Mouse (Mus musculus) ovary, postnatal 36 days (tissue): ENCODE results near the gene Sardh.

Source experiments
- DNase-seq: peaks from one replicate; pipeline ENCODE4 v3.0.0; 2022; ENCODE audit warnings: low spot score, mixed read lengths

The Sardh gene

DNA sequence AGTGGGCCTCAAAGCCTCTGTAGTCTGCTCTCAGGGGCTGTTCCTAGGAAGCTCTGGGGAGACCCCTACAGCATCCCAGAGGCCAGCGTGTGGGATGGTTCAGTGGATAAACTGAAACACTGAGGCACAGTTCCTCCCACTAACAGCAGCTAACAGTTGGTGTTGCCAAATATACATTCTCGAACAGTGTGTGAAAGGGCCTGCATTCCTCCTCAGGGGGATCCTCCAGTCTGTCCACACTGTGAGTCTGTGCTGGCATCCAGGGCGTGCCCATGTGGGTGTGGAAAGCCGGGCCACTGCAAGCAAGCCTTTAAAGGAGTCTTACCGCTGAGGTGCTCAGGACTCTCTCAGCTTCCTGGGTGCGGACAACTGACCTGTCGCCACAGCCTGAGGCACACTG is 21.6 kb downstream of the Sardh start:
- no peak for DNase-seq

DNA sequence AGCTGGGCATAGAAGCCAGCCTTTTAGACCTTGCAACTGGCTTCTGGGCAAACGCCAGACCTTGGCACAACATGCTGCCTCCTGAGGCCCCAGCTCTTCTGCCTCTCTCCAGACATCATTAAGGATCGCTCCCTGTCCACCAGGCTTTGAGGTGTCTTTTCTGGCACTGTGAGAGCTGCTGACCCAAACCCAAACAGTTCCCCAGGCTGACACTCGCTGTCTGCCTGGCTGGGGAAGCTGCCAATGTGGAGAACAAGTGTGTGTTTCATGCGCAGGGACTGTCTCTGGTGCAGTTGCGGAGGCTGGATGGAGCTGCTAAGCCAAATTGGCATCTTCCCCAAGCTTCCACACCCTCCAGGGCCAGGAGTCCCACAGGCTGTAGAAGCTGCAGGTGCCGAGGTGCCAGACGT is 25.1 kb downstream of the Sardh start:
- DNase-seq, result peak; percentile 49

DNA sequence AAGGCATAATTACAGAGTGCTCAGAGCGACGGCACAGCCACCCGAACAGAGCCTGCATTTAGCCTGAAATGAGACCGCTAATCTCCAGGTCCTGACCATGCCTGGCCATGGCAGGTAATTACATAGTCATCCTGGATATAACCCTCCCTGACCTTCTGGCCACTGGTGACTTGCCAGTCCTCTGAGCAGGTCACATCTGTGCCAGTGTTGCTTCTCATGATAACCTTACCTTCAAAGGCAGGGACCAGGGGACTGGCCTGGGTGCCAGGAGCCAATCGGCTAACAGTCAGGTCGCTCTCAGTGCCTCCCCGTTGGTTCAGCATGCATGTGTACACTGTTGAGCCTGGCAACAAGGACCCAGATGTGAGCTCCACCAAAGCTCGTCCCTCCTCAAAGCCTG is 29.6 kb downstream of the Sardh start:
- no peak for DNase-seq

DNA sequence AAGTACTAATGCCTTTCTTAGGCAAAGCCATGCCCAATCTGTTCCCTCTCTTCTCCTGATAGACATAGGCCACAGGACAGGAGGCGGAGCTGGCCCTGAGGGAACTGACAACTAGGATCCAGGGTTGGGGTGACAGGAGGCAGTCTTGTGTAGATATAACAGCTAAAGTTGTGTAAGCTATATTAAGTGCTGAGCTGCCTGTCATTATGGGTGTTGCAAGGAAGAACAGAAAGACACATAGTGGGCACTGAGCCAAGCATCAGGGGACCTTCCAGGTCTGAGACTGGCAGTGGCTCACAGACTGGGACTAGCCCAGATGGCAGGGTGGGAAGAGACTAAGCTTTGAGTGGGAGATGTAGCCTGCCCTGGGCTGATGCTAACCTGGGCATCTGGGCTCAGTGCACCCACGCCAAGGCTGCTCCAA is 30.0 kb downstream of the Sardh start:
- DNase-seq, result no peak

DNA sequence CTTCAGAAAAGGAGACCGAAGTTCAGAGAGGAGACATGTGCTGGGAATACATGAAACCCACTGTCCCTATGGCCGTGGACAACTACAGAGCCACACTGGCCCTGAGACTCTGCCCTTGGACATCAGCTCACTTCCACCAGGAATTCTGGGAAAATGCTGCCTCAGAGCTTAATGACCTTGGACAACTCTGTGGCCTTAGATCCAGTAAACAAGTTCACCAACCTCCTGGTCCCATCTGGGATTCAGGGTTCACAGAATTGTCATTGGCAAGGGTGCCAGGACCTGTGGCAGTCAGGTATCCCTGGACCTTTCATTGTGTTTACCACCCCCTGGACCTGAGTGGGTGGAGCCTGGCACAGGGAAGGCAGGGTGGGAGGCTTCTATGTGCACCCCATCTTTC is 32.6 kb downstream of the Sardh start:
- DNase-seq, result no peak

DNA sequence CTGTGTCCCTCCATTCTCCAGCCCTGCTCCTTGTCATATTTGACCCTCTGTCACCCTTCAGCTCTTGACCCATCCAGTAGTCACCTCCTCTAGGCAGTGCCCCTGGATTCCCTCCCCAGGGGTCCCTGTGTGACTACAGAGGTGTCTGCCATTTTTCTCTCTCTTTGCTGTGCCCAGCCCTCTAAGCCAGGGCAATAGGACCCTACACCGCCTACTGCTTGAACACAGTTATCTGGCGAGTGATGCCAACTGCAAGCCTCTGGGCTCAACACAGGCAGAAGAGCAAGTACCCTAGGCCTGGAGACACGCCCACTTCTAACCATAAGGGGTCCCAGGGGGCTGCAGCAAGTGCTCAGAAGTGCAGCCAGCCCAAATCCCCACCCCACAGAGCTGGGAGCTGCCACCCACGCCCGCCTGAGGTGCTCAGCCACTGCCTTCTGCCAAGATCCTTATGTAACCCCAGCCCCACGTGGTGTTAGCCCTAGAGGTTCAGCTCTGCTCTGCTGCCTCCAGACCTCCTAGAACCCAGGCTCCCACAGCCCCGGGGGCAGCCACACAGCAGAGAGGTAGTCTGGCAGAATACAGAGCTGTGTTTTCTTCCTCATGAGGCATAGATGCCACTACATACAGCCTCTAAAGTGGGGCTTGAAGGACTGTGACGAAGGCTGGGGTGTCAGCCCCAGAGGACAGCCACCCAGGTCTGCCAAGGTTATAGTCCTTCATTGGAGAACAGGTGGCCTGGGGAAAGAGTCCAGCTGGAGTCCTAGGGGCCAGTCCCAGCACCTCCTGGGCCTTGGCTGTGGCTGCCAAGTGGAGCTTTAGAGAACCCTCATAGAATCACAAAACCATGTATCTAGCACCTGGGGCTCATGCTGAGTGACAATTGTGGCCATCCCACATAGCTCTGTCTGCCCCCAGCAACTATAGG is 35.9 kb downstream of the Sardh start:
- DNase-seq, result peak; percentile 47

DNA sequence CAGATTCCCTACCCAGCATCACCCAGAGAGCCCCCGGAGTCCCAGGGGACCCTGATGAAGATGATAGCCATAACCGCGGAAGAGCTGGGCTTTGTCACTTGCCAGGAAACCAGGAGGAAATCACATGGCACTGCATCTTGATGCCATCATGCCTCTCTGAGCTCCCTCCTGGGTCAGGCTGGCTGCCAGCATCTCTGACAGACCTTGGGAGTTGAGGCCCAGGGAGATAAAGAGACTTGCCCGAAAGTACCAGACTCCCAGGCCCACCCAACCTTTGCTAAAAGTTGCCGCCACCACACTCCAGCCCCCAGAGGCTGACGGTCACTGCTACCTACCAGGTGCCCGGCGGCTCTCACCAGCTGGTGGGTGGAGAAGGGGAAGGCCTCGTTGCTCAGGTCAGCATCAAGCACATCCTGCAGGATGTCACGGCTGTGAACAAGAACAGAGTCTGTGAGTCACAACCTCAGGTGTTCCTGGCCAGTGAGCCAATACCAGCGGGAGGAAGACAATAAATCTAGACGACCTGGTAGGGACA is 37.4 kb downstream of the Sardh start:
- peak; percentile 45 for DNase-seq

DNA sequence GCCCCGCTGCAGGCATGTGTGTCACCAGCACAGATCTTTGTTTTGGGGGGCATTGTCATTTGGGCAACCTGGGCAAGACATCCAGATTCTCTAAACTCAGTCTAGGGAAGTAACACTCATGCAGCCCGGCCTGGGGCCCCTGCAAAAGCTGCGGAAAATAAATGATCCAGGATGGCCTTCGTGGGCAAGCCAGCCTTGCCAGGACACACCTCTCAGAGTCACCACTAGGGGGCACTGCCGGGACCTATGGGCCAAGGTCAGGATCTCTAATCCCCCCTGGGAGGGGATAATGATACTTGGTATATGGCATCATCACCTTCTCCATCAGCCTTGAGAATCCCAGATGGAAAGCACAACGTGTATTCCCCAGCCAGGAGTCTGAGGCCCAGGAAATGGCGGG is 37.9 kb downstream of the Sardh start:
- DNase-seq, result peak; percentile 61

DNA sequence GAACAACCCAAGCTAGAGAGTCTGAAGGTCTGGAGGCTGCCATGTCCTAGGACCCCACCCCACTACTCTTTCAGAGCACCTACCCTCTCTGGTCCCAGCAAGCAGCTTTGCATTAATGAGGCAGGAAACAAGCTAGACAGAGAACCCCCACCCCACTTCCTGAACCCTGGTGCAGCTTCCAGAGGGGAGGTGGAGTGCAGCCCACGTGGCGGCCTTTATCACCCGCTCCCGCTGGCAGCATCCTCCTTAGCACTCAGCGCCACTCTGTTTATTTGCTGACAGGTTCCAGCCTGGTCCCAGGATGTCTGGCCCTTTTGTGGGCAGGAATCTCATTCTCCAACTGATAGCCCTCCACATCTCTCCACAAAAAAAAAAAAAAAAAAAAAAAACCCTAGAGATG is 38.3 kb downstream of the Sardh start:
- no peak for DNase-seq

DNA sequence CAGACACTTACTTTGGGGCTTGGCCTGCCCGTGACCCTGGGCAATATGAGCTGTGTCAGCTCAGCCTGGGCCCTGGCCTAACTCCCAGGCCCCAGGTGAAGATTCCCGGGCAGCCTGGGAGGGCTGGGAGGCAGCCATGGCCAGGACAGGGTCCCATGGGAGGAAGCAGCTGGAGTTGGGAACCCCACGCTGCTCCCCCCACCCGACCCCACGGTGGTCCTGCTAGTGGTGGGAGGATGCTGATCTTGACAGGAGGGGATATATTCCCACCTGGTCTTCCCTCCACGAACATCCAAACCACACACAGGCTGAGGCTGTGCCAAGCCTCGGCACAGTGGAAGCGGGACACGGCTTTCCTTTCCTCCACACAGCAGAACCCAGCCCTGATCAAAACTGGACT is 38.8 kb downstream of the Sardh start:
- no peak for DNase-seq

DNA sequence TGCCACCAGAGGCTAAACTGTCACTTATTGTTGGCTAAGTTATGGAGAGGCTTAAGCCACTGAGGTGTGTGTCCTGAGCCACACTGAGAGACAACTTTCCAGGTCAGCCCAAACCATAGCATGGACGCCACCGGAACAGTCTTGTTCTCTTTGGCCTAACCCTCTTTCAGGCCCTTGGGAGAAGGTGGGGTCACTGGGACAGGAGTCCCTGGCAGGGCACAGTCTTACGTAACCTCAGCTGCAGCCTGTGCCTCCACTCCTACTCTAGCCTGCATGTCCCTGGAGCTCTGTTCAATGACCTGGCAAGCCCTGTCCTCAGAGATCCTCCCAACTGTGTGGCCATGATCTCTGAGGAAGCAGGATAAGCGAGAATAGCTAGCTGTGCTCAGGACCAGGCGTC is 41.0 kb downstream of the Sardh start:
- no peak for DNase-seq

DNA sequence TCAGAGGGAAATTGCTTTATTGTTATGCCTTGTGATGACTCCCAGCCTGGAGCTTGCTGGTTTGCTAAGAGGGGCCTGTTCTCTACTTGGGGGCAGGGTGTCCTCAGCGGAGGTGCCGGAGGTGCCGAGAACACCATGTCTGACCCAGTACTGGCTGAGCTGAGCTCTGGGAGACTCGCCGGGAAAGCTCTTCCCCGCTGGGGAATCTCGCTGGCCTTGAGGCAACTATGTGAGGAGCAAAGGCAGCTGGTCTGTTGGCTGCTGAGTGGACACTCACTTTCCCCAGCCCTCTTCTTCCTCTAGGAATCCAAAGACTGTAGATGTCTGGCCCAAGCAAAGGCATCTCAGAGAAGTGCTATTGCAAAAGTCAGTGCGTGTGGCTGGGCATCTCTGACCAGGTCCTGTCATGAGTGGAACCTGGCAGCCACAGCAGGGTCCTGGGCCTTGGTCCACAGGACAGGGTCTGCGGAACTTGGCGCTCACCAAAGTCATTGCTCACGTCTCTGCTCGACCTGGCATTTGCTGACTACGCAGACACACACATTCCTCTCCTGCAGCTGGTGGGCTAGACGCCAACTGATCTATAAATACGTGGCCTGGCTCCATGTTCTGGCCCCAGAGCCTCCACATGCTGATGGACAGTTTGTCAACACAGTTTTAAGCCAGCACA is 41.9 kb downstream of the Sardh start:
- peak; percentile 69 for DNase-seq

DNA sequence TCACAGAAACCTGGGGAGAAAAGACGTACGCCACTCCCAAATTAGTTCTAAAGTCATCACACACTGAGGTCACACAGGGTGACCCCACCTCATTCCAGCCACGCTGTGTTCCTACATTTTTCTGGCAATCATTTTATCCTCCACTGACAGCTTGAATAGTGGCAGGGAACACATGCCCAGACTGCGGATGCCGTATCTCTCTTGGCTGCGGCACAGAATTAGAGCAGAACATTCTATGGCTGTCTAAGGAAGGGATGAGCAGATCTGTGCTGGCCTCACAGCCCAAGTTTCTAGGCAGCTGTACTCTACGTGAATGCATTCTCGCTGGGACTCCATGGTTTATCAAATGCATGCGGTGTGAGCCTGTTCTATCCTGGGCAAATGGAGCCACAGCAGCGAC is 42.5 kb downstream of the Sardh start:
- DNase-seq, result no peak

DNA sequence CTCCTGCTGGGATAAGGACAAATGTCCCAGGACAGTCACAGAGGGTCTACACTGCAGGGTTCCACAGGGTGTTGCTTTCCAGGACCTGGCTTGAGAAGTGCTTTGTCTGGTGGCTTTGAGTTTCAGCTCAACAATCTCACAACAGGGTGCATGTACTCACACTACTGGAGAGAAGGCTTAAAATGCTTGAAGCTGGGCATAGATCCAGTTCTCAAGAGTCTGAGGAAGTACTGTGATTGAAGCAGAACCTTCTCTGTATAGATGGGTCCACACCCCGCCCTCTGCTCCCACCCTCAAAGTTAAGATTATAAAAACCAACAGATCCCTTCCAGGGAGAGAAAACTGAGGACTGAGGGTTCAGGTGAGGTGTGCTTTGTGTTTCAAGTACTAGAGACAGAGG is 47.6 kb downstream of the Sardh start:
- no peak for DNase-seq

DNA sequence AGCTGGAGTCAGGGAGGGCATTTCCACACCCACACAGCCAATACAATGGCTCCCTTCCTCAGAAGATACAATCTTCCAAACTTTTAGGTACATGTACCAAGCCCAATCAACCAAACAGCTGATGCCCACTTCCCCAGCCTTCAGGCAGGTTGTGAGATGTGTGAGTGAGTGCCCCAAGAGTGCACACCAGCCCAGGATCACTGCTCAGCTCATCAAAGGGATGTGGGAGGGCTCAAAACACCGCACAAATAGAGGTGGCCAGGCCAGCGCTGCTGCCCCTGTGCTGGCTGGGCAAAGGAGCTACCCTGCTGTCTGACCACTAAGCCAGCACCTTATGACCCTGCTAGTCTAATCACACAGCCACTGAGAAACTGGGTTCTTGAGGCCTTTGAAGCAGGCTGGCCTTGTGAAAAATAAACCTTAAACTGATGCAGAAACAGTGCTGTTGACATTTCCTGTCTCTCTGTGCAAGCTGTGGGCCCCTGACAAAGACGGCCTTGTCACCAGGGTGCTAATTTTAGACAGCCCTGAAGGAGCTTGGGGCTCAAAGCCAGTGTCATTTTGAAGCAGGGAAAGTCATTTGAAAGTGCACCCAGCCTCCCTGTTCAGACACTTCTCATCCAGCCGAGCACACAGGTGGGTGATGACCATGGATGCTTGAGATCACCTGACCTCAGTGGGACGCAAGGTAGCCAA is 49.4 kb downstream of the Sardh start:
- no peak for DNase-seq

DNA sequence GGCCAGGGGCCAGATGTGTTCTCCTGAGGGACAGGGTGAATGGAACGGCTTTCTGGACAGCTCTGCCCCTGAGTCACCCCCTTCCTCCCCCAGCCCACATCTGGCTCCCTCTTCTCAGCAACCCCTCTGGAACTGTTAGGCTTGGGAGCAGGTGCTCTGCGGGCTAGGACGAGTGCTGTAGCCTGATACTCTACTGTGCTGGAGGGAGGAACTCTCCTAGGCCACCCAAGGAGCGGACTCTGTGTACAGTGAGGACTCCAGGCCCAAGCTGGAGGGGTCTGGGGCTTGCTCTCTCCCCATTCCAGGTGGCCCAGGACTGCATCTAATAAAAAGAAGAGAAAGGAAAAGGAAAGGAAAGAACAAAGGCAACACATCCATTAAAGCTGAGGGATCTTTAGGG is 58.1 kb downstream of the Sardh start:
- no peak for DNase-seq

DNA sequence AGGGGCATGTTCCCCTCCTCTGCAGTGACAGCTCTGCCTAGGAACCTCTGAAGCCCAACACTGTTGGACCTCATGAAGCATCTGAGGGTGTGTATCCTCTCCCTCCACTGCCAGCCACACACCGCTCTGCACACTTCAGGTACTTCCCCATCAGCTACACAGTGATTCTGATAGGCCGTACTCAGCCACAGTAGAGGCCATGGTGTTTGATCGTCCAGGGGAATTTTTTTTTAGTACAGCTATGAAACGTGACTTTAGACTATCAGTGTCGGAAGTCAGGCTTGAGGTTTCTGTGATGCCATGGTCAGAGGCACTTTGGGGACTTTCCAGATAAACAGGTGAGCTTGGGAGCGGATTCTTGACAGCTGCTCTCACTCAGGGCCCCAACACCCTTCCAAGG is 60.6 kb downstream of the Sardh start:
- no peak for DNase-seq

DNA sequence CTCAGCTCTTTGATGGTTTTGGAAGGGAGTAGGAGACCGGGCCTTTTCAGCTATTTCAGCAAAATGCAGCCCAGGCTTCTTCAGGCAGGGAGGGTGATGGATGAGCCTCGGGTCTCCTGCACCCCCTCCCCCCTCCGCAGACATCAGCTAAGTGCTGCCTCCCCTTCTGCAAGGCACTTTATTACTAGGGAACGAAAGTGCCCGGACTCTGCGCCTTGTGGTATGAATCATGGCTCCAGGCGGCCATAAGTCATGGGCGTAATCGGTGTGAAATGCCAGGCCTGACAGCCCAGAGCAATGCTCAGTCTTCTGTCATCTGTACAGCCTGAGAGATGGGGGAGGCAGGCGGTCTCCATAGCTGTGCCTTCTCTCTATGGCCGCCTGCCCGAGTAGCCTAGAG is 64.4 kb downstream of the Sardh start:
- DNase-seq, result no peak

DNA sequence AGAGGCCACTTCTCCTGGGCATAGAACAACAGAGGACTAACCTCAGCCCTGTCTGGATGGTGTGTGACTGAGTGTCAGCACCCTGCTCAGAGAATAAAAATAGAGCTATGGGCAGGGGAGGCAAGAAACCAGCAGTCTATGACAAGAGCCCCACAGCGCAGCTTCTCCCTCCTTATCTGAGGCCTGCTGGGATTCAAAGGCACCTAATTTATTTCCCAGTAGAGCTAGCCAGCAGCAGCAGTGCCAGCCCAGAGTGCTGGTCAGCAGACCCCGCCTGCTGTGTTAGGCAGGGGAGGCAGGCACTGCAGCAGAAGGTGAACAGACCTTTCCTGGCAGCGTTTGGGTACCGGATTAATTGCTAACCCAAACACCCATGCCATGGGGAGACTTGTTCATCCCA is 66.2 kb downstream of the Sardh start:
- no peak for DNase-seq

DNA sequence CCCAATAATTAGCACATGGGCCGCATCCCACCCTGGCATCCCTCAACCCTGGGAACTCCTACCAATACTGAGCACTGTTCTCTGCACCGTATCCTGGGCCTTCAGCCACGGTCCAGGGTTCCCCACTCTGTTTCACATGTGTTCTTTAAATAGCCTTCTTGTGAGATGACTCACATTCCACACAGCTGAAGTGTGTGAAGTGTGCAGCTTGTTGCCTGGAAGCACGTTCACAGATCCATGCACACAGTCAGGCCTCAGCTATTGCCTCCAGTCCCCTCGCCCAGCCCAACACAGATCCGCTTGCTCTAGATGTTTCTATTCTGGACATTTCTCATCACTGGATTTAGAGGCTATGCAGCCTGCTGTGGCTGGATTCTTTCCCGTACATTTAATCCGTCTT is 69.0 kb downstream of the Sardh start:
- no peak for DNase-seq

DNA sequence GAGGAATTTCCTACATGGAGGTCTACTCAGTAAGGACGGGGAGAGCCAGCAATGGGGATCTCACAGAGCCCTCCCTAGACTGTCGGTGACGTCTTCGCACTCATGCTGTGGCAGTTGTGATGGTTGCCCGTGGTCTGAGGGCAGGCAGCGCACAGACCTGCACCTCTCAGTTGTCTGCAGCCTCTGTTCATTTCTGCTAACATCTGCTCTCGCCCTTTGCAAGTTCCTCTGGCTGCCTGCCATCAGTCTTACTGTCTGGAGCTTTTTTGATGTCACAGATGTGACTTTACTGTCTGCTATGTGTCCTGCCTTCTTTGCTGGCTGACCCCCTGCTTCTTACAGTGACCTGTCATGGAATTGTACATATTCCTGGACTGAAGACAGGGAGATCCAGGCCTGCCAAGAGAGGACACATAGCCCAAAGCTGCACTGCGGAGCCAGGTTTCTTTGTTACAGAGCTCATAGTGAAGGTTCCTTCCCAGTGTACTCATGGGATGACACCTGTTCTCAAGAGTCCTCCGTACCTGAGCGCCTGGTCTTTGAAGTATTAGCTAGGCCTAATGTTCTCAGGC is 72.4 kb downstream of the Sardh start:
- DNase-seq, result no peak

DNA sequence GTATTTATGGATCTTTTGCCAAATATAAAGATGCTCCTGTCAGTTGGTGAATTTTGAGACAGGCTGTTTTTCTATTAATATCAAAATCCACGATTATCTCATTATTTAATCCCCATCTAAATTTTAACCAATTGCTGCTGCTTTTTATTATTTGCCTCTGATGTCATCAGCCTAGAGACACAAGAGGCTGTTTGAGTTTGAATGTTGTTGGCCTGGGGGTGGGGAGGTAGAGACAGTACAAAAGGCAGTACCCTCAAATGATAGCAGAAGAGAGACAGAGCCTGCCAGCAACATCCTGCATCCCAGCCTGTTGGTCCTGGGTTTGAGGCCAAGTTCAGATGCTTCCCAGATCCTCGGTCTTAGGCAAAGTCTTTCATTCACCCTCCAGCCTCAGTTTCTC is 73.9 kb downstream of the Sardh start:
- DNase-seq, result no peak
